Mouse (Mus musculus) activated CD4-positive, CD25-positive, alpha-beta regulatory T cell, adult 4 months (primary cell): Measurements from ENCODE around the gene Gm28635. TPM values are rescaled to one million over a fixed set of nuclear protein-coding genes. Genes with fewer than 3 reads are reported as not detected.
A peak's percentile ranks its signal among the peaks of the same experiment; 100 is the strongest.

Experiments used
- ATAC-seq: one replicate; pipeline ENCODE4 v1.8.0; 2017
- polyA plus RNA-seq, 2 experiments: library from polyadenylated mRNA; unstranded; fragments of 100-300 nt; shearing (Covaris generic); gene quantifications; one replicate each; pipeline ENCODE4 v1.2.1; 2017

Gm28635 gene
- polyA plus RNA-seq, 2 experiments from 2014 or later, result not detected

GRCm38 (mm10) chr2:84637452-84638165, 40.2 kb downstream of the Gm28635 start:
- ATAC-seq, result no peak

- ATAC-seq, result no peak
Observed at GRCm38 (mm10) chr2:84636231-84636741, 41.6 kb downstream of the Gm28635 start.

- ATAC-seq, result no peak
Observed at GRCm38 (mm10) chr2:84635611-84636010, 42.2 kb downstream of the Gm28635 start.

GRCm38 (mm10) chr2:84634934-84635482, 42.8 kb downstream of the Gm28635 start:
- ATAC-seq, result no peak

GRCm38 (mm10) chr2:84634006-84634405, 43.8 kb downstream of the Gm28635 start:
- ATAC-seq, result no peak

- ATAC-seq, result peak; percentile 23
Observed at GRCm38 (mm10) chr2:84632999-84633398, 44.8 kb downstream of the Gm28635 start.

GRCm38 (mm10) chr2:84632001-84632400, 45.8 kb downstream of the Gm28635 start:
- no peak for ATAC-seq

- no peak for ATAC-seq
Observed at GRCm38 (mm10) chr2:84627036-84627435, 50.8 kb downstream of the Gm28635 start.

GRCm38 (mm10) chr2:84626366-84626975, 51.4 kb downstream of the Gm28635 start:
- ATAC-seq, result no peak

- no peak for ATAC-seq
Observed at GRCm38 (mm10) chr2:84624201-84624600, 53.6 kb downstream of the Gm28635 start.

- no peak for ATAC-seq
Observed at GRCm38 (mm10) chr2:84623428-84624119, 54.3 kb downstream of the Gm28635 start.

- no peak for ATAC-seq
Observed at GRCm38 (mm10) chr2:84622668-84623067, 55.2 kb downstream of the Gm28635 start.

GRCm38 (mm10) chr2:84619646-84620340, 58.0 kb downstream of the Gm28635 start:
- ATAC-seq, result no peak

GRCm38 (mm10) chr2:84618914-84619313, 58.9 kb downstream of the Gm28635 start:
- ATAC-seq, result no peak

GRCm38 (mm10) chr2:84617637-84618515, 60.0 kb downstream of the Gm28635 start:
- peak; percentile 97 for ATAC-seq

- no peak for ATAC-seq
Observed at GRCm38 (mm10) chr2:84612764-84613163, 65.1 kb downstream of the Gm28635 start.

- ATAC-seq, result no peak
Observed at GRCm38 (mm10) chr2:84607842-84608241, 70.0 kb downstream of the Gm28635 start.

GRCm38 (mm10) chr2:84600977-84601376, 76.9 kb downstream of the Gm28635 start:
- ATAC-seq, result no peak

GRCm38 (mm10) chr2:84599270-84599888, 78.5 kb downstream of the Gm28635 start:
- ATAC-seq, result no peak

GRCm38 (mm10) chr2:84597123-84597522, 80.7 kb downstream of the Gm28635 start:
- ATAC-seq, result no peak

GRCm38 (mm10) chr2:84592801-84593200, 85.0 kb downstream of the Gm28635 start:
- ATAC-seq, result no peak
